Mouse (Mus musculus): ENCODE data around the gene Kcnab3.

- no peak for TF ChIP-seq GATA1 (IDR thresholded peaks at IDR 0.05; ENCODE audit: low read length)
- no peak for TF ChIP-seq TAL1 (IDR thresholded peaks at IDR 0.05; ENCODE audit: low read length)
Observed at GRCm38 (mm10) chr11:69372056-69372779, 46.2 kb downstream of the Kcnab3 start.

Data from erythroblast, embryonic 14.5 days (primary cell).